Mouse (Mus musculus): ENCODE data around the gene Scimp.

DNA sequence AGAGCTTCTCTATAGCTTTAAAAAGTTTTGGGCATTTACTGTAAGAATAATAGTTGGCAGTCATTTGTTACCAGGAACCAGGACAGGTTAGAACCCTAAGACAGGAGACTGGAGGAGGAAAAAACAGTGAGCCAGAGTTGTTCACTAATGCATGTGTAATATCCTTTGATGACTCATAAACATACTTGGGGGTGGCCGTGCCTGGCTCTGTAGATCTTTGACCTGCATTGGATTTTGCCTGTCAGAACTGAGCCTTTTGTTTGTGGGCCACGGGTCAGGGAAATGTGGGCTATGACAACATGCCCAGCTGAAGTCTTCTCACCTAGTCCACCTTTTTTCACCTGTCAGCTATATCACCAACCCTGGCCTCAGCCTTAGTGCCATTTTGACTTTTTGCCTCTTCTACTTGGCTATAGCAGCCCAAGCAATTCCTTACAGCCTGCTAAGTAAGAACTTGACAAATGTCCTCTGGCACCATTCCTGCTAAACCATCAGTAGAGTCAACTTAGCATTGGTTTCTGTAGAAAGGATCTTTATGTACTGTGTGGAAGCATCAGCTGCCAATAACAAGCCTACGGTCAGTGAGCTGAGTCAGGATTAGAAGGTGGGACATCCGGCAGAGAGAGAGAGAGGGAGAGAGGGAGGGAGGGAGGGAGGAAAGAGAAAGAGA lies 64.4 kb downstream of the Scimp start:
- TF ChIP-seq GATA1 (IDR thresholded peaks at IDR 0.05; ENCODE audit: borderline replicate concordance, low read length) (no peak), FLI1 (IDR thresholded peaks at IDR 0.05; ENCODE audit: low read length) (no peak)

All from megakaryocyte, embryonic 14.5 days (primary cell).